Mouse (Mus musculus): ENCODE data around the gene Meox1. TPM values are rescaled to one million over a fixed set of nuclear protein-coding genes. Genes with fewer than 3 reads are reported as not detected.

The Meox1 gene
- polyA plus RNA-seq, 1 experiment from 2014 or later, result 15.2 TPM

DNA sequence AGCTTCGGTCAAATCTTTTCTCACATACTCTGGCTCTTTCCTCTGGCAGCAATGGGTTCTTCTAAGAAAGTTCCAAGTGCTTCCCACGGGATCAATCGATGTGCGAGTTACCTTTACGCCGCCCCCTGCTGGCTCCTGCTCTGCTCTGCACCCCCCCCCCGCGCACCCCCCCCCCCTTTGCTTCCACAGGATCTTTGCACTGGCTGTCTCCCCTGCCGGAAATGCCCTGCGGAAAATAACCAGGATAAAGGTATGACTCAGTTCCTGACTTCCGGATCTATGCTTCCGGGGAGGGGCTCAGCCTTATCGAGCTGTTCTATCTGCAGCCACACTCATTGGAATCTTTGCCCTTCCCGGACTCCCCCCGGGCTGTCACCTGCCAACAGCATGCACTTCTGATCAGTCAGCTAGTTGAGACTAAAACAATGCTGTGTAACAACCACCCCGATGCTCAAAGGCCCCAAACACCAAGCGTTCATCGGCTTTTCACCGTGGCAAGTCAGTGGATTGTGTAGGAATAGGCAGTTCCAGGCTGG lies 30.3 kb upstream of the Meox1 start:
- Histone ChIP-seq H3K27ac (ENCODE audit: low read length) (no peak overlapping the region; the same call in 1 of the 2 replicates), H3K9me3 (ENCODE audit: low read length) (no peaks in the 10 kb centered on the region), H3K4me1 (ENCODE audit: insufficient read depth, low read length) (peaks cover 24% of the 10 kb centered on the region; the same call in 1 of the 2 replicates), H3K4me3 (ENCODE audit: low read length) (no peak overlapping the region), H3K27me3 (ENCODE audit: insufficient read depth, low read length) (no peaks in the 10 kb centered on the region), H3K9ac (replicated peaks; ENCODE audit: low read length) (no peak overlapping the region), H3K4me2 (replicated peaks; ENCODE audit: low read depth, low read length) (no peak overlapping the region), H3K36me3 (ENCODE audit: insufficient read depth, low read length) (no peaks in the 10 kb centered on the region)
- 73% methylated on average over 17 of the region's 19 CpGs for WGBS
- ATAC-seq (ENCODE audit: low FRiP score, low TSS enrichment), result no peak

DNA sequence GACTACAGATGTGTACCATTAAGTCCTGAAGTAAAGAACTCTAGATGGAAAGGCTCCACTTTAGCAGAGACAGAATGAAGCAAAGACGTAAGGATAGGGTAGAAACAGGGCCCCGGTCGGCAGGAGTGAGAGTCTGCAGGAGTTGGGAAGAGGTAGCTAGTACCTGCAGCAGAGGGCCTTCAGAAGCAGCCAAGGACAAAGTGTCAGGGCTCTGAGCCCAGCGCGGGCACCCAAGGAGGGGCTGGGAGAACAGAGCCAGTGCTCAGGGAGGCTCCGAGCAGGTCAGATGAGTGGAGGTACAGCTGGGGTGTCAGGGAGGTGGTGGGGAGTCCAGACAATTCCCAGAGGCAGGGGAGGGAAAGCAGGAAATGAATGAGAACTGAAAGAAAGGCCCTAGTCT lies 29.8 kb upstream of the Meox1 start:
- Histone ChIP-seq H3K4me1 (ENCODE audit: insufficient read depth, low read length) (peaks cover 24% of the 10 kb centered on the region; the same call in 1 of the 2 replicates), H3K27ac (ENCODE audit: low read length) (no peak overlapping the region), H3K27me3 (ENCODE audit: insufficient read depth, low read length) (no peaks in the 10 kb centered on the region), H3K36me3 (ENCODE audit: insufficient read depth, low read length) (no peaks in the 10 kb centered on the region), H3K4me3 (ENCODE audit: low read length) (no peak overlapping the region), H3K4me2 (replicated peaks; ENCODE audit: low read depth, low read length) (no peak overlapping the region), H3K9ac (replicated peaks; ENCODE audit: low read length) (no peak overlapping the region), H3K9me3 (ENCODE audit: low read length) (no peaks in the 10 kb centered on the region)
- ATAC-seq (ENCODE audit: low FRiP score, low TSS enrichment), result no peak
- 88% methylated on average over 6 of the region's 6 CpGs for WGBS

DNA sequence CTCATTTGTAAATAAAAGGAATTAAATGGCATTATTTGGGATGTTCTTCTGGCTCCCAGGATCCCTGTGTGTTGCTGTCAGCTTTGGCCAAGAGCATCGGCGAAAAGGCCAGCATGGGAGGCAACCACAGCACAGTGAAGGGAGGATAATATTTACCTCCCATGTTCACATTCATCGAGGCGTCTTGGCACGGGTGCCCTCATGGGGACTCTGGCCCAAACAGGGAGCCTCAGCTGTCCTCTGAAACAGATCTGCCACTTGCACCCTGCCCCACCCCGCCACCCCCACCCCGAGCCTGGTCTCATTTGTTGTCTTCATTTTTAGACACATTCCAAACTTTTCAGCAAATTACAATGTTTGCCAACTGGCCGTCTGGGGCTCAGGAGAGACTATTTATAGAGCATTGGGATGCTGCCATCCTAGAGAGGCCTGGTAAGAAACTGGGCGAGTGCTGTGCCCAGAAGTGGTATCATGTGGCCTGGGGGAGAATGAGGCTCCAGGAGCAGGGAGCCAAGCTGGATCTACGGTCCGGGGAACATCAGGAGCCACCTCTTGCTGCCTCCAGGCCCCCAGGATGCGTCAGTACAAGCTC lies 27.3 kb upstream of the Meox1 start:
- Histone ChIP-seq H3K27ac (ENCODE audit: low read length) (no peak overlapping the region), H3K27me3 (ENCODE audit: insufficient read depth, low read length) (peaks cover 10% of the 10 kb centered on the region; the same call in 1 of the 2 replicates), H3K4me1 (ENCODE audit: insufficient read depth, low read length) (peaks cover 13% of the 10 kb centered on the region; the same call in 1 of the 2 replicates), H3K4me2 (replicated peaks; ENCODE audit: low read depth, low read length) (no peak overlapping the region), H3K36me3 (ENCODE audit: insufficient read depth, low read length) (no peaks in the 10 kb centered on the region), H3K9ac (replicated peaks; ENCODE audit: low read length) (no peak overlapping the region), H3K9me3 (ENCODE audit: low read length) (no peaks in the 10 kb centered on the region), H3K4me3 (ENCODE audit: low read length) (no peak overlapping the region)
- WGBS, result 78% methylated on average over 12 of the region's 12 CpGs
- no peak for ATAC-seq (ENCODE audit: low FRiP score, low TSS enrichment)

DNA sequence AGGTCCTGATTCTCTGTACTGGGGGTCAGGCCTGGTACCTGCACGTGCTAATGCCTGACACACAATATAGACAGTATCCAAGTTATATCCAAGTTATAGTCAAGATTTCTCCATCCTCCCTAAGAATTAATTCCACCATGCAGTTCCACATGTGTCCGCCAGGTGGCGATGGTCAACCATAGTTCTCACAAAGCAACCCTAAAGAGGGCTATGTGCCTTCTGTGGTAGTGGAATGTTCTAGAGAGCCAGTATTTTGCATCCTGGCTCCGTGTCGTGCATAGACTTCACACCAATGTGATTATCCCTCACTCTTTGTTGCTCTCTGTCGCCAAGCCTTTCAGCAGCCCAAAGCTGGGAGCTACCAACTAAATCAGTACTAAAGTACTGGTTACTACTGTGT lies 25.5 kb upstream of the Meox1 start:
- Histone ChIP-seq H3K4me2 (replicated peaks; ENCODE audit: low read depth, low read length) (no peak overlapping the region), H3K9ac (replicated peaks; ENCODE audit: low read length) (no peak overlapping the region), H3K4me3 (ENCODE audit: low read length) (no peak overlapping the region), H3K36me3 (ENCODE audit: insufficient read depth, low read length) (no peaks in the 10 kb centered on the region), H3K9me3 (ENCODE audit: low read length) (no peaks in the 10 kb centered on the region), H3K4me1 (ENCODE audit: insufficient read depth, low read length) (peaks cover 4% of the 10 kb centered on the region; the same call in 1 of the 2 replicates), H3K27ac (ENCODE audit: low read length) (no peak overlapping the region), H3K27me3 (ENCODE audit: insufficient read depth, low read length) (peaks cover 10% of the 10 kb centered on the region; the same call in 1 of the 2 replicates)
- ATAC-seq (ENCODE audit: low FRiP score, low TSS enrichment), result peak; percentile 75; the same call in 1 of the 2 replicates
- WGBS, result 0% methylated on average over 6 of the region's 6 CpGs

DNA sequence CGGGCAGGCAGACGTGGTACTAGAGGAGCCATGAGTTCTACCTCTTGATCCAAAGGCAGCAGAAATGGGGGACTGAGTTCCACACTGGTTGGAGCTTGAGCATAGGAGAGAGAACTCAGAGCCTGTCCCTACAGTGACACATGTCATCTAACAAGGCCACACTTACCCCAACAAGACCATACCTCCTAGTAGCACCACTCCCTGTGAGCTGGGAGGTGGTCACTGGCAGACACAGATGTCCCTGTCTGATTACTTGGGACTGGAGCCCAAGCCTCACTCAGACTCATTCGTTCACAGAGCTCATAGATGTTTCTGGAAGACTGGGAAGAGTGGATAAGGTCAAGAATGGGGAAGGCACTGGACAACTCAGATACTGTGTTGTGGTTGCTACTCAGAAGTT lies 24.4 kb upstream of the Meox1 start:
- Histone ChIP-seq H3K9me3 (ENCODE audit: low read length) (no peaks in the 10 kb centered on the region), H3K4me2 (replicated peaks; ENCODE audit: low read depth, low read length) (no peak overlapping the region), H3K27ac (ENCODE audit: low read length) (no peak overlapping the region), H3K9ac (replicated peaks; ENCODE audit: low read length) (no peak overlapping the region), H3K4me3 (ENCODE audit: low read length) (no peak overlapping the region), H3K27me3 (ENCODE audit: insufficient read depth, low read length) (peaks cover 10% of the 10 kb centered on the region; the same call in 1 of the 2 replicates), H3K36me3 (ENCODE audit: insufficient read depth, low read length) (no peaks in the 10 kb centered on the region), H3K4me1 (ENCODE audit: insufficient read depth, low read length) (peaks cover 4% of the 10 kb centered on the region; the same call in 1 of the 2 replicates)
- WGBS, result 69% methylated on average over 3 of the region's 3 CpGs
- ATAC-seq (ENCODE audit: low FRiP score, low TSS enrichment), result no peak

DNA sequence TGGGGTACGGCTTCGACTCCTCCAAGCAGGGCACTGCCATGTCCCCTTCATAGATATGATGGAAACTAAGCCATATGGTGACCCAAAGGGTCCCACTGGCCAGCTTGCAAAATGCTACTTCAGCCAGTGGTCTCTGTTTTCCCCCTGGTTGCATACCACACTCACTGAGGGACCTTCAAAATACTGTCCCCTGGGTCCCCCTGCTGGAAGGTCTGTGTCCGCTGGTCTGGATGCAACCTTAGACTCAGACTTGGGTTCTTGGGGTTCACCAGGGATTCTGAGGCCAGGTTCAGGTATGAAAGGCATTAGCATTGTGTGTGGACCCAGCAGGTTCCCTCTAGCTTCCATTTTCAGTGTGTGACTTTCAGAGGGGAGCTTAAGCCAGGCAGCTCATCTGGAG lies 22.6 kb upstream of the Meox1 start:
- 70% methylated on average over 3 of the region's 3 CpGs for WGBS
- Histone ChIP-seq H3K9ac (replicated peaks; ENCODE audit: low read length) (no peak overlapping the region), H3K27ac (ENCODE audit: low read length) (no peak overlapping the region), H3K4me3 (ENCODE audit: low read length) (no peak overlapping the region), H3K27me3 (ENCODE audit: insufficient read depth, low read length) (peaks cover 10% of the 10 kb centered on the region; the same call in 1 of the 2 replicates), H3K9me3 (ENCODE audit: low read length) (no peaks in the 10 kb centered on the region), H3K4me1 (ENCODE audit: insufficient read depth, low read length) (peaks cover 4% of the 10 kb centered on the region; the same call in 1 of the 2 replicates), H3K36me3 (ENCODE audit: insufficient read depth, low read length) (no peaks in the 10 kb centered on the region), H3K4me2 (replicated peaks; ENCODE audit: low read depth, low read length) (no peak overlapping the region)
- ATAC-seq (ENCODE audit: low FRiP score, low TSS enrichment), result no peak

DNA sequence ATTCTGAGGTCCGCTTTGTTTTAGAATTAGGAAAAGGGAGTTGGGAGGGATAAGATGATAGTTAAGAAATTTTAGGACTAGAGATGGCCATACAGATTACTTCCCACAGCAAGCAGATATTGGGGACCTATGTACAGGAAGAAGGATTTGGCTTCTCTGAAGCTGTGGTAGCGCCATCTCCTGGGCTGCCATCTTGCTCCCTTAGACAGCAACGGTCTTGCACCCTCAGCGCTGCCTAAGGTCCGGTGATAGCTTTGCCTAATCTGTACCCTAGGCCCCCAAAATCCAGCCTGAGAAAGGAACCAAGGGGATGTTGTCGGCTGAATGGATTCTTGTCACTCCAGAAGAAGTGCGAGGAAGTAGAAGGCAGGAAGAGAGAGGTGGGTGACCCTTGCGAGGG lies 19.4 kb upstream of the Meox1 start:
- WGBS, result 64% methylated on average over 8 of the region's 8 CpGs
- Histone ChIP-seq H3K9ac (replicated peaks; ENCODE audit: low read length) (no peak overlapping the region), H3K27me3 (ENCODE audit: insufficient read depth, low read length) (peaks cover 9% of the 10 kb centered on the region; the same call in 1 of the 2 replicates), H3K9me3 (ENCODE audit: low read length) (no peaks in the 10 kb centered on the region), H3K36me3 (ENCODE audit: insufficient read depth, low read length) (no peaks in the 10 kb centered on the region), H3K4me2 (replicated peaks; ENCODE audit: low read depth, low read length) (no peak overlapping the region), H3K4me3 (ENCODE audit: low read length) (no peak overlapping the region), H3K27ac (ENCODE audit: low read length) (no peak overlapping the region), H3K4me1 (ENCODE audit: insufficient read depth, low read length) (peaks cover 9% of the 10 kb centered on the region; the same call in 1 of the 2 replicates)
- ATAC-seq (ENCODE audit: low FRiP score, low TSS enrichment), result no peak

DNA sequence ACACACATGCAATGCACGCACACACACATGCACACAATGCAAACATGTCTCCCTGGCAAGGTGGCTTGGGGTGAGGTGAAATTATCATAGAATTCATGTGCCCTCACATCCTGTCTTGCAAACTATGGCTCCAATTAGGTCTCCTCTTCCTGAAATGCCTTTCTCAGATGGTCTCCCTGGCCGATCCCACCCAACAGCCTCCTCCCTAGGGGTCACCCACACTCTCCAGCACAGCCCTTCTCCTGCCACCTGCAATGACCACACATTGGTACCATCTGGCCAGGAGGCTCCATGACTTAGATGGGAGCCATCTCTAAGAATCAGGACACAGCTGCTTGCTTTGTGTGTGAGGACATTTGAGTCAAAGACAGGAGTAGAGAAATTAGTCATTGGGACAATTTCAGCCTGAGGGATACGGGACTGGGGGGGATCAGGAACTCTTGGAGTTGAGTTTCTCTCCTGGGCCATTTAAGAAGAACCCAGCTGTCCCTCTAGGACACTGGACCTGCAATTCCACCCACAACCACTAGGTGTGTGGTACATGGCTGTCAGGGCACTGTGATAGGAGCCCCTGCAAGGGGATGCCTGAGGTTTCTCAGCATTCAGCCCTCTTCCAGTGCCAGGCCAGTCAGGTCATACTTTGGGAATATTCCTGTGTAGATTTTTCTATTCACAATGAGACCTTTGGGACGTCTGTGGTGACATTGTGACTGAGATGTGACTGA lies 17.8 kb upstream of the Meox1 start:
- no peaks in the 10 kb centered on the region; the same call in 1 of the 2 replicates for H3K27me3 ChIP-seq (ENCODE audit: insufficient read depth, low read length)
- no peaks in the 10 kb centered on the region for H3K36me3 ChIP-seq (ENCODE audit: insufficient read depth, low read length)
- H3K27ac ChIP-seq (ENCODE audit: low read length), result no peak overlapping the region
- H3K4me1 ChIP-seq (ENCODE audit: insufficient read depth, low read length), result peaks cover 12% of the 10 kb centered on the region
- no peaks in the 10 kb centered on the region for H3K9me3 ChIP-seq (ENCODE audit: low read length)
- H3K4me2 ChIP-seq (replicated peaks; ENCODE audit: low read depth, low read length), result no peak overlapping the region
- no peak overlapping the region for H3K9ac ChIP-seq (replicated peaks; ENCODE audit: low read length)
- ATAC-seq (ENCODE audit: low FRiP score, low TSS enrichment), result no peak
- H3K4me3 ChIP-seq (ENCODE audit: low read length), result no peak overlapping the region
- WGBS, result 77% methylated on average over 4 of the region's 4 CpGs

DNA sequence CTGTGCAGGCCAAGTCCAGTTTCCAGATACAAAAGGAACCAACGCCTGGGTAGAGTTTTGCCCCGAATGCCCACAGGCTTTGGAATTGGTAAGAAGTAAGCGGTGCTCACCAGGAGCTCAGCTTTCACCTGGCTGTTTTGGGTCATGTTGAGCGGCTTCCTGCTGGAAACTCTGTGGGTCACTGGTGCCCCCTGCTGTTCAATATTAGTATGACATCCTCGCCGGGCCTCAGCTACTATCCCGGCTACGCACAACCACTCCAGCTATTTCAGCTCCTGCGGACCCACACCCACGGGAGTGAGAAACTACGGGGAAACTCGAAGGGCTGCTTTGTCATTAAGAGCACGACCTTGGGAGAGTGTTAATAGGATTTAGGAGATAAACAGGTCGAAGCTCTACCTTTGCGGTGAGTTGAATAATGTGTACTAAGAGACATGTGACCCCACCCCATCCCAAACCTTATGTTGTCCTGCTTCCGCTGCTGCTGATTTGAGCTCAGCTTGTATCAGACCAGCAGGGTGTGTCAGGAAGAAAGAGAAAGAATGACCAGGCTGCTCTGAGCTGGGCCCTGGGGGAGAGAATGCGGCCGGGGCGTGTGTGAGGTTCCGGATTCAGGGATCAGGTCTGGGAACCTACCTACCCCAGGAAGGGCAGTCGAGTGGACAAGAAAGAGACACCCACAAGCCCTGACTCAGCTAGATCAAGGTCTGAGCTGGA lies 16.2 kb upstream of the Meox1 start:
- H3K4me1 ChIP-seq (ENCODE audit: insufficient read depth, low read length), result peaks cover 15% of the 10 kb centered on the region
- no peaks in the 10 kb centered on the region for H3K9me3 ChIP-seq (ENCODE audit: low read length)
- no peak for ATAC-seq (ENCODE audit: low FRiP score, low TSS enrichment)
- H3K9ac ChIP-seq (replicated peaks; ENCODE audit: low read length), result no peak overlapping the region
- no peaks in the 10 kb centered on the region for H3K27me3 ChIP-seq (ENCODE audit: insufficient read depth, low read length)
- no peaks in the 10 kb centered on the region for H3K36me3 ChIP-seq (ENCODE audit: insufficient read depth, low read length)
- H3K27ac ChIP-seq (ENCODE audit: low read length), result no peak overlapping the region
- H3K4me3 ChIP-seq (ENCODE audit: low read length), result no peak overlapping the region
- no peak overlapping the region for H3K4me2 ChIP-seq (replicated peaks; ENCODE audit: low read depth, low read length)
- 26% methylated on average over 21 of the region's 21 CpGs for WGBS

Measured in kidney, embryonic 16.5 days (tissue).